18 mouse cellular contexts compared by ENCODE assay signal in the genomic region with DNA sequence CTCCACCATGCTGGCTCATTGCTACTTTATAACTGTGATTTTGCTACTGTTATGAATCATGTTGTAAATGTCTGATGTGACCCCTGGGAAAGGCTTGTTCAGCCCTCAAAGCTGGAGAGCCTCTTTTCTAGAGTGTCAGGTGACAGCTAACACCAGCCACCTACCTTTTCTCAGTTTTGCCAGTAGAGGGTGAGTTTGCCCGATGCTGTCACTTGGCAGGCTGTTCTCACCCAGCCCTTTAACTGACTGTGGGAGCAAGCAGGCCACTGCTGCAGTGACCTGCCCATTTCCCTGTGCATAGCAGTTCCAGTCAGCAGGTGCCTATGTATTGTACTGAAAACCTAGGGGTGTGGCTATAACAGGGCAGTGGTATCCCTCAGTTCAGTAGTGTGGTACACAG. TPM values are rescaled to one million over a fixed set of nuclear protein-coding genes. Genes with fewer than 3 reads are reported as not detected.
DNase-seq lines count a peak whose midpoint lies in the region; TF ChIP-seq lines count a peak whose summit lies in the region.
"Had no signal": no experiment of that assay in that cellular context is flagged by ENCODE, and none has a peak within 500 bp of the region (broad histone marks: within the 10 kb centered on the region; RNA-seq: fewer than 3 reads in every experiment).

No protein-coding gene starts in this region.

- no peaks in the 10 kb centered on the region for H3K36me3 ChIP-seq in heart, adult 2 months (ENCODE audit: control insufficient read depth, insufficient read depth, low read length)

- H3K79me2 ChIP-seq in heart, adult 2 months (replicated peaks; ENCODE audit: control insufficient read depth, insufficient read depth, low read length): peaks cover 2% of the 10 kb centered on the region

- peaks cover 52% of the 10 kb centered on the region for H3K4me1 ChIP-seq in cerebellum, adult 2 months (ENCODE audit: control insufficient read depth, insufficient read depth, low read length)
- H3K4me1 ChIP-seq in heart, adult 2 months (ENCODE audit: control insufficient read depth, insufficient read depth, low read length): no peaks in the 10 kb centered on the region; the same call in 1 of the 2 replicates
- H3K4me1 ChIP-seq: embryonic facial prominence, embryonic 10.5 days; forebrain, embryonic 13.5 days; intestine, embryonic 15.5 days had no signal

- no peak for TF ChIP-seq POLR2A in cerebellum, adult 2 months (IDR thresholded peaks at IDR 0.05; ENCODE audit: borderline replicate concordance, insufficient read depth, low read length)
- TF ChIP-seq POLR2A in heart, adult 2 months (IDR thresholded peaks at IDR 0.05; ENCODE audit: insufficient read depth, low read depth, low read length): no peak

- intact Hi-C loops in heart, adult 2 months (cut with DNase I): loop anchor here (5.0 to 10.0 kb wide), 2 partner anchors 53 to 276 kb away; no protein-coding TSS in a partner anchor

- no peak overlapping the region for H3K27ac ChIP-seq in cerebellum, adult 2 months (ENCODE audit: insufficient read depth, low read length)
- H3K27ac ChIP-seq in heart, adult 2 months: no peak overlapping the region
- H3K27ac ChIP-seq in layer of hippocampus, adult 2 months: 0 out of 2 replicates have a peak overlapping the region, but pooled peaks have one; percentile 36
- H3K27ac ChIP-seq: embryonic facial prominence, embryonic 10.5 days; forebrain, embryonic 13.5 days; heart, embryonic 10.5 days; hindbrain, embryonic 14.5 days; intestine, embryonic 15.5 days had no signal

- peak in 1 of 2 experiments; percentile 67 for DNase-seq in cerebellum, adult 2 months
- DNase-seq in cerebellum, postnatal 10 days: no peak
- no peak for DNase-seq in heart, adult 2 months
- DNase-seq in heart, adult 8-10 months (ENCODE audit: low spot score): no peak
- no peak for DNase-seq in layer of hippocampus, adult 2 months (ENCODE audit: low spot score in 2 of 2)
- DNase-seq in layer of hippocampus, postnatal 25 days (ENCODE audit: extremely low spot score in 1 of 2, low spot score in 1 of 2): no peak
- peak; percentile 20 for DNase-seq in adipocyte (ENCODE audit: low spot score)
- no peak for DNase-seq in gastrocnemius, adult 8-10 months (ENCODE audit: low spot score in 2 of 2)
- DNase-seq: adrenal gland, postnatal 10 days; B cell, adult 2 months; cerebellum, adult 11-12 months; forebrain, postnatal 0 days; heart, postnatal 14 days had no signal

- no peak overlapping the region for H3K4me3 ChIP-seq in cerebellum, adult 2 months (replicated peaks; ENCODE audit: insufficient read depth, low read depth, low read length)
- H3K4me3 ChIP-seq in heart, adult 2 months: no peak overlapping the region
- no peak overlapping the region for H3K4me3 ChIP-seq in layer of hippocampus, adult 2 months
- H3K4me3 ChIP-seq: embryonic facial prominence, embryonic 10.5 days; forebrain, embryonic 13.5 days; heart, embryonic 10.5 days; intestine, embryonic 15.5 days had no signal

- WGBS in cerebellum, adult 2 months: 14% methylated on average over 1 of the region's 1 CpGs
- WGBS in heart, adult 2 months: 59% methylated on average over 1 of the region's 1 CpGs

- no peak overlapping the region for H3K9ac ChIP-seq in heart, adult 2 months (ENCODE audit: low read depth, low read length)
- H3K9ac ChIP-seq: forebrain, embryonic 13.5 days; forebrain, postnatal 0 days; hindbrain, embryonic 14.5 days; intestine, embryonic 15.5 days had no signal

- no peaks in the 10 kb centered on the region for H3K27me3 ChIP-seq in cerebellum, adult 2 months (ENCODE audit: control insufficient read depth, insufficient read depth, low read length)
- no peaks in the 10 kb centered on the region for H3K27me3 ChIP-seq in heart, adult 2 months (ENCODE audit: control insufficient read depth, insufficient read depth, low read length)
- H3K27me3 ChIP-seq: forebrain, embryonic 13.5 days; intestine, embryonic 15.5 days had no signal

- peak; percentile 47 for TF ChIP-seq CTCF in cerebellum, adult 2 months (IDR thresholded peaks at IDR 0.05; ENCODE audit: borderline replicate concordance, insufficient read depth, low read depth, low read length)
- peak; percentile 38 for TF ChIP-seq CTCF in heart, adult 2 months (IDR thresholded peaks at IDR 0.05)
- TF ChIP-seq CTCF in layer of hippocampus, adult 2 months (conservative IDR thresholded peaks at IDR 0.05): peak; percentile 12; the same call in 1 of the 2 replicates

- TF ChIP-seq EP300 in heart, adult 2 months (IDR thresholded peaks at IDR 0.05; ENCODE audit: insufficient read depth, low read depth, low read length): no peak

RNA-seq across cellular contexts. Expression of a gene that starts 39.7 kb away (rescaled TPM):
- 88.9 and 95.6 TPM in 2 replicates for polyA plus RNA-seq in cerebellum, adult 2 months (2012; rRNA removed)
- 10 to 100 TPM; 78.3 to 82.6 TPM for total RNA-seq in heart, adult 2 months (2021)
- polyA plus RNA-seq in heart, adult 2 months (2012; rRNA removed): 39.3 and 46.9 TPM in 2 replicates
- 10 to 100 TPM; 83.5 to 94.1 (median 89.2) TPM for total RNA-seq in heart, adult 8-10 months (2022)
- total RNA-seq in layer of hippocampus, adult 2 months (2021): 100 to 1,000 TPM; 288 to 305 TPM
- total RNA-seq in layer of hippocampus, postnatal 25 days (2021): 100 to 1,000 TPM; 248 to 275 TPM
- 10 to 100 TPM; 81.0 to 90.8 (median 85.9) TPM for total RNA-seq in gastrocnemius, adult 8-10 months (2022)

RNA-seq across cellular contexts. Expression of a gene that starts 45.8 kb away (rescaled TPM):
- 23.1 and 23.9 TPM in 2 replicates for polyA plus RNA-seq in cerebellum, adult 2 months (2012; rRNA removed)
- 10 to 100 TPM; 13.1 to 16.9 TPM for total RNA-seq in heart, adult 2 months (2021)
- 17.7 and 19.7 TPM in 2 replicates for polyA plus RNA-seq in heart, adult 2 months (2012; rRNA removed)
- total RNA-seq in heart, adult 8-10 months (2022): 10 to 100 TPM; 12.5 to 15.0 (median 14.0) TPM
- 10 to 100 TPM; 23.4 to 24.1 TPM for total RNA-seq in layer of hippocampus, adult 2 months (2021)
- total RNA-seq in layer of hippocampus, postnatal 25 days (2021): 10 to 100 TPM; 21.4 to 25.2 TPM
- 10 to 100 TPM in 3 of 4 experiments, 1 to 10 TPM in 1; 10.0 to 12.5 (median 11.9) TPM for total RNA-seq in gastrocnemius, adult 8-10 months (2022)
